Mouse (Mus musculus): ENCODE results near the gene Scmh1. TPM values are rescaled to one million over a fixed set of nuclear protein-coding genes. Genes with fewer than 3 reads are reported as not detected.

Scmh1 gene
- polyA plus RNA-seq (2012; rRNA removed) (57.4 and 68.3 TPM in 2 replicates), polyA plus RNA-seq (2014; fragmentation: Nextera tagmentation; extraction: Ambion mirVana) (36.7 and 42.6 TPM in 2 replicates)

DNA sequence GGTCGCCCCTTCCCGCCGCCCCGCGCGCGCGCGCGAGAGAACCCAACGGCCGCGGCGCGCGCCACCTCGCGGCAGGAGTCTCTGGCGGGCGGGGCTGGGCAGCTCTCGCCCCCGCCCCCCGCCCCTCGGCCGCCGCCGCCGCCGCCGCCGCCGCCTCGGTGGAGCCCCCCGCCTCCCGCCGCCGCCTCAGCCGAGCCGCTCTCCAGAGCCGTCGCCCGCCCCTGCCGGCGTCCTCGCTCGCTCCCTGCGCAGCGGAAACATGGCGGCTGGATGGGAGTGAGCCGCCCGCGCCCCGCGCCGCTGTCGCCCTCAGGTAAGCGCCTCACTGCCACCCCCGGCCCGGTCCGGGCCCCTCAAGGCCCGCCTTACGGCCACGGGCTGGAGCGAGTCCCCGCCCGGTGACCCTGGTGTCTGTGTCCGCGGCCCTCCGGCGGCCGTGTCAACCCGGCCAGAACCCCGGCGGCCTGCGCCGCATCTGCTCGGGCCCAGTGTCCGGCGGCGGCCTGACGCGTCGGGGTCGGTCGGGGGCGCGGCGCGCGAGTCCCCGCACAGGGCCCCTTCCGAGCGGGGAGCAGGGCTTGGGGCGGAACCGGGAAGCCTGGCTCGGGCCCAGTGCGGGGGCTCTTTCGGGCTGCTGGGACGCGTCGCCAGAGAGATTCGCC lies at the start of gene Scmh1:
TSS of gene Scmh1 (plus strand) at position 138 of the 662 bp plus-strand sequence.
- H3K4me2 ChIP-seq (replicated peaks; ENCODE audit: low read depth, low read length, severe bottlenecking): peak within 1 kb of the TSS; percentile 64
- 1% methylated on average over 59 of the region's 102 CpGs for WGBS
- TF ChIP-seq POLR2A (IDR thresholded peaks at IDR 0.05; ENCODE audit: borderline replicate concordance, extremely low read depth, insufficient read depth, insufficient read length): 0 out of 2 replicates have a peak, but pooled peaks have one; percentile 17
- peak within 1 kb of the TSS; percentile 93 for H3K27ac ChIP-seq (replicated peaks; ENCODE audit: low read depth, low read length)
- H3K4me1 ChIP-seq (ENCODE audit: control insufficient read depth, insufficient read depth, low read length): 0 out of 2 replicates have a peak, but pooled peaks cover 6% of the 10 kb centered on the region
- H3K36me3 ChIP-seq (ENCODE audit: control insufficient read depth, insufficient read depth, low read length): no peaks in the 10 kb centered on the region
- DNase-seq (ENCODE audit: low spot score) (peak; percentile 77), ATAC-seq (ENCODE audit: low FRiP score, low read depth) (peak; percentile 82)
- H3K9me3 ChIP-seq (ENCODE audit: control insufficient read depth, low read length): no peaks in the 10 kb centered on the region
- H3K9ac ChIP-seq (ENCODE audit: low read depth, low read length, severe bottlenecking): peak within 1 kb of the TSS; percentile 98
- H3K4me3 ChIP-seq (replicated peaks; ENCODE audit: low read length): peak within 1 kb of the TSS; percentile 99
- no peaks in the 10 kb centered on the region for H3K27me3 ChIP-seq (ENCODE audit: control insufficient read depth, insufficient read depth, low read length)

DNA sequence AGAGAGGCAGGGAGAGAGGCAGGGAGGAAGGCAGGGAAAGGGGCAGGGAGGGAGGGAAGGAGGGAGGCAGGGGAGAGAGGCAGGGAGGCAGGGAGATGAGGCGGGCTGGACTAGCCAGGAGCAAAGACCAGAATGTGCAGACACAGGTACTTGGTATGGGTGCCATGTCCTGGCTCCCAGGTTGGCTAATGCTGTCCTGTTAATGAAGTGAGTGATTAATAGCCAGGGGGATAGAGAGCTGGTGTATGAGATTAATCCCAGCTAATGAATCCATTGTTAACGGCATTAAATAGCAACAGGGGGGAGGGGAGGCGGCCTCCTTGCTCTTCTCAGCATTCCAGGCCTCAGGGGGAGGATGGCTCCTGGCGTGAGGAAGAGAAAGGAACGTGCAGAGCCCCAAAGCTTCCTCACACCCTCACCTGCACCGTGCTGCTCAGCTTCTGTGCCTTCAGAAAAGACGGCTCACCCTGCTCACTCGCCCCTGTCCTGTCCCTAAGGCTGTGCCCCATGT lies 45.0 kb upstream of the Scmh1 start:
- Histone ChIP-seq H3K27ac (replicated peaks; ENCODE audit: low read depth, low read length) (no peak overlapping the region), H3K4me3 (replicated peaks; ENCODE audit: low read length) (no peak overlapping the region), H3K9me3 (ENCODE audit: control insufficient read depth, low read length) (no peaks in the 10 kb centered on the region), H3K36me3 (ENCODE audit: control insufficient read depth, insufficient read depth, low read length) (no peaks in the 10 kb centered on the region), H3K4me2 (replicated peaks; ENCODE audit: low read depth, low read length, severe bottlenecking) (no peak overlapping the region), H3K4me1 (ENCODE audit: control insufficient read depth, insufficient read depth, low read length) (no peaks in the 10 kb centered on the region), H3K27me3 (ENCODE audit: control insufficient read depth, insufficient read depth, low read length) (no peaks in the 10 kb centered on the region; the same call in 1 of the 2 replicates), H3K9ac (ENCODE audit: low read depth, low read length, severe bottlenecking) (no peak overlapping the region)
- no peak for TF ChIP-seq POLR2A (IDR thresholded peaks at IDR 0.05; ENCODE audit: borderline replicate concordance, extremely low read depth, insufficient read depth, insufficient read length)
- 10% methylated on average over 6 of the region's 8 CpGs for WGBS
- ATAC-seq (ENCODE audit: low FRiP score, low read depth) (no peak), DNase-seq (ENCODE audit: low spot score) (no peak)

DNA sequence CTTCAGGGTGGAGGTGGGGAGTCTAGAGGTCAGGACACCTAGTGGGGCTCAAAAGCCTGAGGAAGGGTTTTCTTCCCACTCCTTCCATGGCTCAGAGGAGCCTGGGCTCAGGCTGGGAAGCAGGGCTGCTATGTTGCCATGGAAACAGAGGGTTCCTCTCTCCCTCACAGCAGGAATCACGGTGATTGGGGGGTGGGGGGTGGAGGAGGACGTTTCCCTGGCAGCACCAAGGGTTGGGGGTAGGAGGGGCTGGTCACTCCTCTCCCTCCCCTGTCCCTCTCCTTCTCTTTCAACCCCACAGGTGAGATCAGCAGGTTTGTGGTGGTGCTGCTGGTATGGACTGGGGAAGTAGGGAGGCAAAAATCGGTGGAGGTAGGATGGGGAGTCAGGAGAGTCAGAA lies 40.4 kb upstream of the Scmh1 start:
- WGBS: 0% methylated on average over 3 of the region's 3 CpGs
- Histone ChIP-seq H3K9me3 (ENCODE audit: control insufficient read depth, low read length) (no peaks in the 10 kb centered on the region), H3K27ac (replicated peaks; ENCODE audit: low read depth, low read length) (no peak overlapping the region), H3K4me1 (ENCODE audit: control insufficient read depth, insufficient read depth, low read length) (0 out of 2 replicates have a peak, but pooled peaks cover 6% of the 10 kb centered on the region), H3K4me3 (replicated peaks; ENCODE audit: low read length) (no peak overlapping the region), H3K4me2 (replicated peaks; ENCODE audit: low read depth, low read length, severe bottlenecking) (no peak overlapping the region), H3K27me3 (ENCODE audit: control insufficient read depth, insufficient read depth, low read length) (no peaks in the 10 kb centered on the region; the same call in 1 of the 2 replicates), H3K9ac (ENCODE audit: low read depth, low read length, severe bottlenecking) (no peak overlapping the region), H3K36me3 (ENCODE audit: control insufficient read depth, insufficient read depth, low read length) (no peaks in the 10 kb centered on the region)
- DNase-seq (ENCODE audit: low spot score): no peak
- no peak for ATAC-seq (ENCODE audit: low FRiP score, low read depth)
- no peak for TF ChIP-seq POLR2A (IDR thresholded peaks at IDR 0.05; ENCODE audit: borderline replicate concordance, extremely low read depth, insufficient read depth, insufficient read length)

DNA sequence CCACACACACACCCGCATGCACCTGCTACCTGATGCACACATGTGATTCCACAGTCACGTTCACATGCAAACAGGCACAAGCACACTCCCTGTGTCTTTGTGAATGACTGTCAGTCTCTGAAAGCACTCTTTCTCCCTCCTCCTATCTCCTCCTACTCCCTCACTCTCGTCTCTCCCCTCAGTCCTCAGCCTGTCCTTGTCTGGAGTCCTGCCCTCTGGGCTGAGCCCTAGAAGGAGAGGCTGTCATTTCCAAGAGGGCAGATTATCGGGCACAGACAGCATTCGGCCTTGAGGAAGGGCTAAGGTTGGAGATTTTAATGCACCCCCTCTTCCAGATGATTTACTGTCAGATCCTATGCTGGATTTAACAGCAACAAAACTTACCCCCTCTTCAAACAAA lies 39.6 kb upstream of the Scmh1 start:
- 0 out of 2 replicates have a peak, but pooled peaks cover 6% of the 10 kb centered on the region for H3K4me1 ChIP-seq (ENCODE audit: control insufficient read depth, insufficient read depth, low read length)
- H3K27me3 ChIP-seq (ENCODE audit: control insufficient read depth, insufficient read depth, low read length): no peaks in the 10 kb centered on the region; the same call in 1 of the 2 replicates
- DNase-seq (ENCODE audit: low spot score): no peak
- no peak for ATAC-seq (ENCODE audit: low FRiP score, low read depth)
- H3K36me3 ChIP-seq (ENCODE audit: control insufficient read depth, insufficient read depth, low read length): no peaks in the 10 kb centered on the region
- no peak overlapping the region for H3K4me2 ChIP-seq (replicated peaks; ENCODE audit: low read depth, low read length, severe bottlenecking)
- H3K4me3 ChIP-seq (replicated peaks; ENCODE audit: low read length): no peak overlapping the region
- no peak overlapping the region for H3K9ac ChIP-seq (ENCODE audit: low read depth, low read length, severe bottlenecking)
- 35% methylated on average over 5 of the region's 5 CpGs for WGBS
- H3K27ac ChIP-seq (replicated peaks; ENCODE audit: low read depth, low read length): no peak overlapping the region
- H3K9me3 ChIP-seq (ENCODE audit: control insufficient read depth, low read length): no peaks in the 10 kb centered on the region
- TF ChIP-seq POLR2A (IDR thresholded peaks at IDR 0.05; ENCODE audit: borderline replicate concordance, extremely low read depth, insufficient read depth, insufficient read length): no peak

DNA sequence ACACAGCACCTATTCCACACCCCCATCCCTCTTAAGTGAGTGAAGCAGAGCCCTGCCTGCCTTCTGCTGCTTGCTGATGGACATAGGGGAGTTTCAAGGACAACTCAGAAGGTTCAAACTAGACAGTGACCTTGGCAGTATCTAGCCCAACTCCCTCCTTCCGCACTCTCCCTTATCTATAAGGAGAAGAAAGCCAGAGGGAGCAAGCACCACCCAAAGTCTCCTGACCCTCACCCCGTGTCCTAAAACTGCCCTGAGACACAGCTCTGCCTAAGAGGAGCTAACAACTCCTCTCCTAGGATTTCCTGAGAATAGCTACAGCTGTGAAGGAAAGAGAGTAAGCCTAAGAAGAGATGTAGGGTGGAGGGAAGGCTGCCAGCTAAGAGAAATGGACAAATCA lies 37.0 kb upstream of the Scmh1 start:
- WGBS: 72% methylated on average over 2 of the region's 2 CpGs
- no peak for ATAC-seq (ENCODE audit: low FRiP score, low read depth)

More for the DNA sequence above, 37.0 kb upstream of the Scmh1 start:
- H3K27ac ChIP-seq (replicated peaks; ENCODE audit: low read depth, low read length): no peak overlapping the region
- H3K36me3 ChIP-seq (ENCODE audit: control insufficient read depth, insufficient read depth, low read length): no peaks in the 10 kb centered on the region
- TF ChIP-seq POLR2A (IDR thresholded peaks at IDR 0.05; ENCODE audit: borderline replicate concordance, extremely low read depth, insufficient read depth, insufficient read length): no peak
- no peak for DNase-seq (ENCODE audit: low spot score)
- H3K4me1 ChIP-seq (ENCODE audit: control insufficient read depth, insufficient read depth, low read length): 0 out of 2 replicates have a peak, but pooled peaks cover 6% of the 10 kb centered on the region
- no peaks in the 10 kb centered on the region for H3K9me3 ChIP-seq (ENCODE audit: control insufficient read depth, low read length)
- H3K27me3 ChIP-seq (ENCODE audit: control insufficient read depth, insufficient read depth, low read length): no peaks in the 10 kb centered on the region; the same call in 1 of the 2 replicates
- H3K9ac ChIP-seq (ENCODE audit: low read depth, low read length, severe bottlenecking): no peak overlapping the region
- no peak overlapping the region for H3K4me2 ChIP-seq (replicated peaks; ENCODE audit: low read depth, low read length, severe bottlenecking)
- H3K4me3 ChIP-seq (replicated peaks; ENCODE audit: low read length): no peak overlapping the region
